Mouse (Mus musculus): ENCODE measurements around the gene Fchsd2.

GRCm38 (mm10) chr7:101320399-101321217 lies 227.9 kb downstream of the Fchsd2 start:
- TF ChIP-seq POLR2A (IDR thresholded peaks at IDR 0.05; ENCODE audit: low read depth, low read length): no peak
- no peak for TF ChIP-seq CTCF (IDR thresholded peaks at IDR 0.05; ENCODE audit: extremely low read depth, insufficient read depth, insufficient read length, insufficient replicate concordance)
